Comparison of ENCODE assay signal across 1 mouse cellular context in the genomic region with DNA sequence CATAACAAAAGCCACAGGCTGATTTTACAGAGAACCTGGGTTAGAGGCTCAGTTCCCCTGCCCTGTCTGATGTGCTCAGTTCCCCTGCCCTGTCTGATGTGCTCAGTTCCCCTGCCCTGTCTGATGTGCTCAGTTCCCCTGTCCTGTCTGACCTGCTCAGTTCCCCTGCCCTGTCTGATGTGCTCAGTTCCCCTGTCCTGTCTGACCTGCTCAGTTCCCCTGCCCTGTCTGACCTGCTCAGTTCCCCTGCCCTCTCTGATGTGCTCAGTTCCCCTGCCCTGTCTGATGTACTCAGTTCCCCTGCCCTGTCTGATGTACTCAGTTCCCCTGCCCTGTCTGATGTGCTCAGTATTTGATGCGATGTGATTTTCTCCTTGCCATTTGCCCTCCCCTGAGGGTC. TPM values are rescaled to one million over a fixed set of nuclear protein-coding genes. Genes with fewer than 3 reads are reported as not detected.
"Had no signal": no experiment of that assay in that cellular context is flagged by ENCODE, and none has a peak within 500 bp of the region (broad histone marks: within the 10 kb centered on the region; RNA-seq: fewer than 3 reads in every experiment).

No protein-coding gene starts in this region.

RNA-seq across cellular contexts. Expression of gene 4930452B06Rik, which starts 51.6 kb away (rescaled TPM):
- total RNA-seq: gastrocnemius, adult 18-20 months had no signal
